Mouse (Mus musculus): ENCODE measurements at regions not wholly inside any gene's neighbourhood (a gene's known extent, or its start where the extent isn't known, plus 50 kb on each side); places are given as distances from the start of the nearest gene placed in this dataset.
A peak's percentile ranks its signal among the peaks of the same experiment; 100 is the strongest.

DNA sequence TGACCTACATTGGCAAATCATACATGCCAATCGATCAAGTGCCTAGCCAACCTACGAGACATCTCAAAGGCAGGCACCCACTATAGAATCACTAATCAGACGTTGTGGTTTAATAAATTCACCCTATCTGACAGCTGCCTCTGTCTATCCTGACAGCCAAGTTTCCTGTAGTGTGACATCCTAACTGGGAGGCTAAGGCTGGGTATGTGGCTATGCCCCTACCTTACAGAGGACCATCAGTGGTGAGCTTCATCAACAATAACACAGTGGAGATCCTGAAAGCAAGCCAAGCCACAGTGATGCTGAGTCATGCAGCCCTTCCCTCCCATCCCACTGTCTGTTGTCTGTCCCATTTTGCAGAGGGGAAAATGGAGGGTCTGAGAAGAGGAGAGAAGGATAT, 630.7 kb downstream of the Sox6 start:
- no peaks in the 10 kb centered on the region for H3K79me2 ChIP-seq (replicated peaks; ENCODE audit: control insufficient read depth, insufficient read depth, low read length)
- intact Hi-C loops (cut with DNase I), result no loop called here
- 84% methylated on average over 3 of the region's 3 CpGs for WGBS
- no peak overlapping the region for H3K9ac ChIP-seq (ENCODE audit: low read depth, low read length)
- DNase-seq, result no peak
- TF ChIP-seq POLR2A (IDR thresholded peaks at IDR 0.05; ENCODE audit: insufficient read depth, low read depth, low read length), result no peak
- no peak for TF ChIP-seq EP300 (IDR thresholded peaks at IDR 0.05; ENCODE audit: insufficient read depth, low read depth, low read length)
- no peak for TF ChIP-seq CTCF (IDR thresholded peaks at IDR 0.05)
- H3K36me3 ChIP-seq (ENCODE audit: control insufficient read depth, insufficient read depth, low read length), result no peaks in the 10 kb centered on the region
- H3K27me3 ChIP-seq (ENCODE audit: control insufficient read depth, insufficient read depth, low read length), result no peaks in the 10 kb centered on the region
- no peaks in the 10 kb centered on the region for H3K4me1 ChIP-seq (ENCODE audit: control insufficient read depth, insufficient read depth, low read length)
- H3K27ac ChIP-seq, result no peak overlapping the region
- no peak overlapping the region for H3K4me3 ChIP-seq

DNA sequence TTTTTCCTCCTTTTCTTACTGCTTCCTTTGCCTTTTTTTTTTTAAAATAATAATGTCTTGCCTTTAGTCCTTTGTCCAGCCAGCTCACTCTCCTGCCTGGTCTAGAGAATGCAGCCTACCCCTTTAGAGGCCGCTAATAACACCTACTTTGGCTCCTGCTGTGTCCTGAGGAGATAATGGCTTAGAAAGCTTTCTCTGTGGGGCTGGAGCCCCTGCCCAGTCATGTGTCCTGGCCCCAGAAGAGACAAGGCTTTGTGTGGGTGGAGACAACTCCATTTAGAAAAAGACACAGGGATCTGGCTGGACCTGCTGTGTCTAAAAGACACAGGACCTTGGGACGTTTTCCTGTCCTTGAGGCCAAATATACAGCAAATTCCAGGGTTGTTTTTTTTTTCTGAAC, 629.7 kb downstream of the Sox6 start:
- 25% methylated on average over 2 of the region's 2 CpGs for WGBS
- Histone ChIP-seq H3K36me3 (ENCODE audit: control insufficient read depth, insufficient read depth, low read length) (no peaks in the 10 kb centered on the region), H3K4me3 (no peak overlapping the region), H3K27ac (0 out of 2 replicates have a peak overlapping the region, but pooled peaks have one; percentile 33), H3K9ac (ENCODE audit: low read depth, low read length) (no peak overlapping the region), H3K4me1 (ENCODE audit: control insufficient read depth, insufficient read depth, low read length) (no peaks in the 10 kb centered on the region), H3K79me2 (replicated peaks; ENCODE audit: control insufficient read depth, insufficient read depth, low read length) (no peaks in the 10 kb centered on the region), H3K27me3 (ENCODE audit: control insufficient read depth, insufficient read depth, low read length) (no peaks in the 10 kb centered on the region)
- TF ChIP-seq POLR2A (IDR thresholded peaks at IDR 0.05; ENCODE audit: insufficient read depth, low read depth, low read length), result no peak
- no peak for TF ChIP-seq EP300 (IDR thresholded peaks at IDR 0.05; ENCODE audit: insufficient read depth, low read depth, low read length)
- TF ChIP-seq CTCF (IDR thresholded peaks at IDR 0.05), result no peak
- DNase-seq, result peak in 1 of 2 experiments; percentile 18
- intact Hi-C loops (cut with DNase I), result no loop called here

DNA sequence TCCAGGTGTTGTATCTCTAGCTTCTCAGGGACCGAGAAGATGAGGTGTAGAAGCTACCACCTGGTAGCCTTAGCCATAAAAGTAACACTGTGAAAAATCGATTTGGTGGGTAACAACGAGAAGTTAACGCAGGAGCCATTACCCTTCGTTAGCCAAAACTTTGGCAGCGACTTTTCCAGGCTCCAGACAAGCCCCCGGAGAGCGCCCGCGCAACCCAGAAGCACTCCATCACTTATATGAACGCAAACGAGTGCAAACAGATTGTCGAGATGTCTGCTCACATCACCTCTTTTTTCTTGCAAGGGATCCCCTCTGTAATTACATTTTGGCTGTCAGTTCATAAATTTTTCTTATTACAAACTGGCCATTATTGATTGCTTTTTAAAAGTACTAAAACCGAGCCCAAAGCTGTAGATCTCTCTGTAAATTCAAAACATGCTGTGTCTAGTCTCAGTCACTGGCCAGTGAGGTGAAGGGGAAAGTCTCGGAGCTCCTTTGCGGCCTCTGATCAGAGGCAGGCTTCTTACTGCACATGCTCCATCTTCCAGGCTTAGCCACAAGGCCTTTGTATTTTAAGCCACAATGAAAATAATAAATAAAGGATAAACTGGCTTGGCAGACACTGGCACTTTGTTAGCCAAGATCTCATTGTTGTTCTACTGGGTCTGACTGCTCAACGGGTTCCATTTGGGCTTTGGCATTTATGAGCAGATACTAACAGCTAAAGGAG, 627.9 kb downstream of the Sox6 start:
- intact Hi-C loops (cut with DNase I), result no loop called here
- no peak overlapping the region for H3K4me3 ChIP-seq
- no peaks in the 10 kb centered on the region for H3K4me1 ChIP-seq (ENCODE audit: control insufficient read depth, insufficient read depth, low read length)
- H3K9ac ChIP-seq (ENCODE audit: low read depth, low read length), result no peak overlapping the region
- H3K79me2 ChIP-seq (replicated peaks; ENCODE audit: control insufficient read depth, insufficient read depth, low read length), result no peaks in the 10 kb centered on the region
- H3K27ac ChIP-seq, result no peak overlapping the region
- DNase-seq, result no peak
- WGBS, result 87% methylated on average over 17 of the region's 17 CpGs
- H3K36me3 ChIP-seq (ENCODE audit: control insufficient read depth, insufficient read depth, low read length), result no peaks in the 10 kb centered on the region
- H3K27me3 ChIP-seq (ENCODE audit: control insufficient read depth, insufficient read depth, low read length), result no peaks in the 10 kb centered on the region
- TF ChIP-seq EP300 (IDR thresholded peaks at IDR 0.05; ENCODE audit: insufficient read depth, low read depth, low read length), result no peak
- TF ChIP-seq CTCF (IDR thresholded peaks at IDR 0.05), result no peak

DNA sequence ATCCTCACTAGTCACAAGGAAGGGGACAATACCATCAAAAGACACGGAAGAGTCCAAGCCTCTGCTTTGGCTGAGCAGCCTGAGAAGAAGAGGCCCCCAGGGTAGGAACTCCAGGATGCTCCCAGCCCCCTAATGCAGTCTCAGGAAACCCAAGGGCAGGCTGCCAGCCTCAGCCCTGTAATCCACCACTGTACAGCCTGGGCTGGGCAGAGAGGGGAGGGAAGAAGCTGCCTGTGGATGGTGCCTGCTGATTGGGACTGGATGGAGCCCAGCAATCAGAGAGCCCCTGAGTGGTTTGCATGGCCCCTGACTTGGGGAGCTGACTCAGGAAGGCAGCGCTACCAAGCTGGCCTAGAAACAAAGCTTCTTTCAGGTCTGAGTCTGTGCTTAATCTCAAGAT, 627.1 kb downstream of the Sox6 start:
- intact Hi-C loops (cut with DNase I), result no loop called here
- H3K27ac ChIP-seq, result no peak overlapping the region
- no peaks in the 10 kb centered on the region for H3K36me3 ChIP-seq (ENCODE audit: control insufficient read depth, insufficient read depth, low read length)
- H3K9ac ChIP-seq (ENCODE audit: low read depth, low read length), result no peak overlapping the region
- no peaks in the 10 kb centered on the region for H3K4me1 ChIP-seq (ENCODE audit: control insufficient read depth, insufficient read depth, low read length)
- TF ChIP-seq EP300 (IDR thresholded peaks at IDR 0.05; ENCODE audit: insufficient read depth, low read depth, low read length) (no peak), POLR2A (IDR thresholded peaks at IDR 0.05; ENCODE audit: insufficient read depth, low read depth, low read length) (no peak), CTCF (IDR thresholded peaks at IDR 0.05) (no peak)
- 38% methylated on average over 2 of the region's 2 CpGs for WGBS
- no peak for DNase-seq
- no peaks in the 10 kb centered on the region for H3K27me3 ChIP-seq (ENCODE audit: control insufficient read depth, insufficient read depth, low read length)
- no peak overlapping the region for H3K4me3 ChIP-seq
- H3K79me2 ChIP-seq (replicated peaks; ENCODE audit: control insufficient read depth, insufficient read depth, low read length), result no peaks in the 10 kb centered on the region

DNA sequence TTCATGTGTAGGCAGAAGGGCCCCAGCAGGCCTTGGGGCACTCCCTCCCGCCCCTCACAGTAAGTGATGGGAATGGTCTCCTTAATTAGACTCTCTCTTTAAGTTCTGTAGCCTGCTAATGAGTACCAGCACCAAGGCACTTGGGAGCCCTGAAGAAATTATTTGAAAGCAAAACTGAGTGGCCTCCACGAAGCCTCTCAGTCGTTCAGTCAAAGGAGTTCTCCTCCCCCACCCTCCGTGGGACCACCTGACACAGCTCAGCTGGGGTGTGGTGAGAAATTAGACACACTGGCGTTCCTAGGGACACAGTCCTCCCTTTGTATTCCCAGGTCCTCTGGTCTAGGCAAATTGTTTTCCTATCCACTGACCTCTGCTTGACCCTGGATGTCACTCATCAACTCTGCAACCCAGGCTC, 623.4 kb downstream of the Sox6 start:
- intact Hi-C loops (cut with DNase I), result no loop called here
- Histone ChIP-seq H3K4me3 (no peak overlapping the region), H3K4me1 (ENCODE audit: control insufficient read depth, insufficient read depth, low read length) (no peaks in the 10 kb centered on the region), H3K27ac (no peak overlapping the region), H3K79me2 (replicated peaks; ENCODE audit: control insufficient read depth, insufficient read depth, low read length) (no peaks in the 10 kb centered on the region), H3K27me3 (ENCODE audit: control insufficient read depth, insufficient read depth, low read length) (no peaks in the 10 kb centered on the region), H3K36me3 (ENCODE audit: control insufficient read depth, insufficient read depth, low read length) (no peaks in the 10 kb centered on the region), H3K9ac (ENCODE audit: low read depth, low read length) (no peak overlapping the region)
- WGBS, result 36% methylated on average over 5 of the region's 5 CpGs
- DNase-seq, result no peak
- TF ChIP-seq POLR2A (IDR thresholded peaks at IDR 0.05; ENCODE audit: insufficient read depth, low read depth, low read length), result no peak
- no peak for TF ChIP-seq CTCF (IDR thresholded peaks at IDR 0.05)
- no peak for TF ChIP-seq EP300 (IDR thresholded peaks at IDR 0.05; ENCODE audit: insufficient read depth, low read depth, low read length)

Small RNA genes in the stretch of these regions (microRNA-seq; reads per million reads assigned to microRNA genes)
- gene Gm27684, result 0 reads per million in 2 experiments
